Mouse (Mus musculus) intestine, embryonic 16.5 days (tissue): ENCODE results near the gene Pik3cb. TPM values are rescaled to one million over a fixed set of nuclear protein-coding genes. Genes with fewer than 3 reads are reported as not detected.

Source experiments
- ATAC-seq: fragments of 200-750 bp; cut with Nextera tagmentation; 2 replicates; pipeline ENCODE4 v1.8.0; 2017; ENCODE audit warnings: moderate TSS enrichment, moderate library complexity
- H3K27ac ChIP-seq: fragments of 300-500 bp; sonication (generic); 2 replicates; pipeline ENCODE4 v1.5.1; 2014; ENCODE audit warnings: mild to moderate bottlenecking, low read length
- H3K27me3 ChIP-seq: fragments of 300-500 bp; sonication (generic); replicated peaks from 2 replicates; pipeline ENCODE4 v1.6.1; 2014; ENCODE audit warnings: low read length, control low read depth, mixed read lengths; ENCODE audit not compliant: control insufficient read depth, insufficient read depth
- H3K36me3 ChIP-seq: fragments of 300-500 bp; sonication (generic); 2 replicates; pipeline ENCODE4 v1.6.1; 2014; ENCODE audit warnings: low read length, control low read depth; ENCODE audit not compliant: control insufficient read depth, insufficient read depth
- H3K4me1 ChIP-seq: fragments of 300-500 bp; sonication (generic); 2 replicates; pipeline ENCODE4 v1.6.1; 2014; ENCODE audit warnings: low read length, control low read depth, mixed read lengths; ENCODE audit not compliant: control insufficient read depth, insufficient read depth
- H3K4me2 ChIP-seq: fragments of 300-500 bp; sonication (generic); 2 replicates; pipeline ENCODE4 v1.6.1; 2014; ENCODE audit warnings: low read depth, low read length, control low read depth
- H3K4me3 ChIP-seq: fragments of 300-500 bp; sonication (generic); 2 replicates; pipeline ENCODE4 v1.5.1; 2014; ENCODE audit warnings: mild to moderate bottlenecking, low read length
- H3K9ac ChIP-seq: fragments of 300-500 bp; sonication (generic); 2 replicates; pipeline ENCODE4 v1.6.1; 2014; ENCODE audit warnings: low read depth, low read length
- H3K9me3 ChIP-seq: fragments of 300-500 bp; sonication (generic); 2 replicates; pipeline ENCODE4 v1.6.1; 2016; ENCODE audit warnings: low read length, control low read depth; ENCODE audit not compliant: control insufficient read depth
- WGBS: fragments of 180-500 bp; shearing (Covaris S2); extraction: QIAGEN DNeasy Blood & Tissue Kit; methylation state at CpG from one replicate; pipeline ENCODE4 v1.1.7; 2014; 5-methylcytosine and 5-hydroxymethylcytosine counted together
- polyA plus RNA-seq: library from polyadenylated mRNA; unstranded; fragments of >200 nt; fragmentation: Nextera tagmentation; extraction: Ambion mirVana; gene quantifications from 2 replicates; pipeline ENCODE4 v1.2.1, GENCODE M21; 2015

Gene Pik3cb
- polyA plus RNA-seq, 1 experiment from 2014 or later: 0.73 TPM

DNA sequence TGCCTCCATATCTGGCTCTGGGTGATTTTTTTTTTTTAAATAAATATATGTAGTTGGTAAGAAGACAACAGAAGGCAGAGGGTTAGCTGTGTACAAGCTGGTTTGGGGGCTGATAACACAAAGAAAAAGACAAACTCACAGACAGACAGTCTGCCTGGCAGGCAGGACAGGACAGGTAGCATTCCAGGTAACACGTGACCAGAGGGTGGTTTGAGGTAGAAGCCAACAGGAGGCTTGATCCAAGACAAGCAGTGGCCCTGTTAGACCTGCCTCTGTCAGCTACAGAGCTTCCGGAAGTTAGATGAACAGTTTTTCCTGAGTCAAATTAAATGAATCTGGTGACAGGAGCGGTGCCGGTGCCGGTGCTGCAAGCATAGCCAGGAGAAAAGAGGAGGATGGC is 26.5 kb upstream of the Pik3cb start:
- ATAC-seq: no peak
- Histone ChIP-seq H3K27me3 (no peaks in the 10 kb centered on the region), H3K27ac (no peak overlapping the region), H3K4me3 (no peak overlapping the region), H3K4me2 (no peak overlapping the region), H3K9me3 (no peaks in the 10 kb centered on the region), H3K9ac (no peak overlapping the region), H3K36me3 (no peaks in the 10 kb centered on the region), H3K4me1 (no peaks in the 10 kb centered on the region)
- WGBS: 75% methylated on average over 5 of the region's 5 CpGs

DNA sequence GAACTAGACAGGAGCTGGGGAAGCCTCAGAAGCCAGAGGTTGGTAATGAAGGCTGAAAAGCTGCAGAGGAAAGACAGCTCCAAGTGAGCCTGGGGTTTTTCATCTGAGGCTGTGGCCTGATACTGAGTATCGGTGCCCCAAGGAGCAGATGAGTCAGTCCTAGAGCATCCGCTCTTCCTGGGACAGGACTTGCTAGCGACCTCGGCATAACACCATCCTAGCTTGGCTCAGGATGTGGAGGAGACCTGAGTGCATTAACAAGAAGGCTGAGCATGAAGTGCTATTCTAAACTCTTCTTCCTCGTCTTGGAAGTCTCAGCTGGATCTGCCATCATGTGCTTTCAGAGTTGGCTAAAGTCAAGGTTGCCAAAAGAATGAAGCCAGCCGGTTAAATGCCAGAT is 25.5 kb upstream of the Pik3cb start:
- Histone ChIP-seq H3K9me3 (no peaks in the 10 kb centered on the region), H3K4me3 (no peak overlapping the region), H3K4me1 (no peaks in the 10 kb centered on the region), H3K36me3 (no peaks in the 10 kb centered on the region), H3K4me2 (no peak overlapping the region), H3K9ac (no peak overlapping the region), H3K27ac (no peak overlapping the region), H3K27me3 (no peaks in the 10 kb centered on the region)
- no peak for ATAC-seq
- WGBS: 55% methylated on average over 6 of the region's 6 CpGs

DNA sequence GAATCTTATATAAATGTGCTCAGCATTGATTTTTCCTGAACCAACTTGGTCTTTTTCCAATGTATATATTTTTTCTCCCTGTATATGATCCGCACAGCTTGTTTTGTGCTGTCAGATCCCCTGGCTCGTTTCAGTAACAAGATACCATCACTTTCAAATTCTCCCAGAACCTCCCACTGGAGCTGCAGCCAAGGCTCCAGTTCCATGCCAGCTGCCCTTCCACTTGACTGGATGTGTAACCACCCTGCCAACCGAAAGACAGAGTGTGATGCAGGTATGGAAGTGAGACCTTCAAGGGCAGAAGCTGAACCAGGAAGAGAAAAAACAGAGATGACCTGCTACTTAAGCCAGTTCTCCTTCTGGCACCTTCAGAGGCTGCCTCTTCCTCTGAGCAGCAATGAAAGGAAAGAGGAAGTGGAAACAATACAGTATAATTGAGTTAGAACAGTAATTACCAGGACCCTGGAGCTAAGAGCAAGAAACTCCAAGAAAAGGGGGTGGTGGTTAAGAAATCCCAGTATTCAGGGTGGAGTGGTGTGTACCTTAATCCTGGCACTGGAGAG is 24.3 kb upstream of the Pik3cb start:
- no peak overlapping the region for H3K9ac ChIP-seq
- H3K9me3 ChIP-seq: no peaks in the 10 kb centered on the region
- no peak overlapping the region for H3K4me3 ChIP-seq
- 60% methylated on average over 3 of the region's 3 CpGs for WGBS
- no peak for ATAC-seq
- H3K27me3 ChIP-seq: no peaks in the 10 kb centered on the region
- H3K27ac ChIP-seq: no peak overlapping the region
- no peaks in the 10 kb centered on the region for H3K4me1 ChIP-seq
- H3K4me2 ChIP-seq: no peak overlapping the region
- no peaks in the 10 kb centered on the region for H3K36me3 ChIP-seq

DNA sequence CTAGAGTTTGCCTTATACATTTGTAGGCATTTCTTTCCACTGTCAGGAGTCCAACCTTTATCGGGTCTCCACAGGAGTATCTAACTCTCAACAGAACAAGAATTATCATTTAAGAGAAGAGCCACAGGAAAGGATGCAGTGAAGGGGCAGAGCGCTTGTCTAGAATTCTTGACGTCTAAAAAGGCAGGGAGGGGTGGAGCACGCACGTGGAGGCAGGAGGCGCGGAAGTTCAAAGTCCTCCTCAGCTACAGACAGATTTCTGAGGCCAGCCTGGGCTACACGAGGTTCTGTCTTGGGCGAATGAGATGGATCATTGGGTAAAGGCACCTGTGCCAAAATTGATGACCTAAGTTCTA is 23.7 kb upstream of the Pik3cb start:
- no peak overlapping the region for H3K27ac ChIP-seq
- no peak overlapping the region for H3K4me3 ChIP-seq
- ATAC-seq: no peak
- H3K27me3 ChIP-seq: no peaks in the 10 kb centered on the region
- H3K36me3 ChIP-seq: no peaks in the 10 kb centered on the region
- WGBS: 63% methylated on average over 9 of the region's 9 CpGs
- H3K9ac ChIP-seq: no peak overlapping the region
- H3K4me1 ChIP-seq: no peaks in the 10 kb centered on the region
- no peak overlapping the region for H3K4me2 ChIP-seq
- H3K9me3 ChIP-seq: no peaks in the 10 kb centered on the region

DNA sequence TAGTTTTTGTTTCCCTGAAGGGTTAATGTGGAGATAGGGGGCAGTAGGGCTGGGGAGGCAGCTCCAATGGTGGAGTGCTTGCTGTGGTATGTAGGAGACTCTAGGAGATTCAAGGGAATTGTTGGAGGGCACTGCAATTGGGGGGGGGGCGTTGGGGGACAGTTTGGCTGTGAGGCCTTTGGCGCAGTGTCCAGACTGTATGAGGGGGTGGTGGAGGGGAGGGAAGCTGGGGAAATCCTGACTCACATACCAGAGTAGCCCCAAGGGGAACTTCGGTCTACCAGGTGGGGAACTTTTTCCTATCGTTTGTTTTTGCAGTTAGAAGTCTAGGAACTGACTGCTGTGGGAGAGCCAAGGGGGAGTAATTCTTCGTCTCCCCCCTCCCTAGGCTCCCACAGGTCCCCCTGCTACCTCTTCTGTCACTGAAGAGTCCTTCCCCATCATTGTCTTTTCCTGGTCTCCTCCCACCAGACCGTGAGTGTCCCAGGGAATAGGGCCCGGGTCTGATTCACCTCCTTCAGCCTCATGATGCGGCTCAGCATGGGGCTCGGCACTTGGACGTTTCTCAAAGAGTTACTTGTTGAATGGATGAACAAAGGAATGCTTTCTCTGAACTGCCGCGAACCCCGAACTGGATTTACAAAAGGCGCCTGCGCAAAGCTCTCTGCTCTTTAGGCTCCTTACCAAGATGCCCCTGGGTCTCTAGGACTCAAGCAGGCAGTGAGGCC is 23.2 kb upstream of the Pik3cb start:
- Histone ChIP-seq H3K9ac (no peak overlapping the region), H3K27me3 (no peaks in the 10 kb centered on the region), H3K36me3 (no peaks in the 10 kb centered on the region), H3K27ac (no peak overlapping the region), H3K4me3 (no peak overlapping the region), H3K4me2 (no peak overlapping the region), H3K9me3 (no peaks in the 10 kb centered on the region), H3K4me1 (no peaks in the 10 kb centered on the region)
- WGBS: 37% methylated on average over 15 of the region's 15 CpGs
- no peak for ATAC-seq

DNA sequence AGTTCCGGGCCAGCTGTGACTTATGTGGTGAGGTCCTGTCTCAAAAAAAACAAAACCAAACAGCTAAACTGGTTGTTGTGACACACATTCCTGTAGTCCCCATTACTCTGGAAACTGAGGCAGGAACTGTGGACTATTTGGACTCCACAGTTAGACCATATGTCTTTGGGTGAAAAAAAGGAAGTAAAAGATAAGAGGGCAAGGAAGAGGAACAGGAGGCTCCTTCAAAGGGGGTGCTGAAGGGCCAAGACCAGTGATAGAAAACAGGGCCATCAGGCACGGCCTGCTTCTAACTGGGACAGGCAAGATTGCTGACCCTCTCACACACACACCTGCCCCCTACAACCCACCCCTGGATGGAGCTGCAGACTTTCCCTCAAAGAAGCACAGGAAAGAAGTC is 22.4 kb upstream of the Pik3cb start:
- no peak for ATAC-seq
- H3K27me3 ChIP-seq: no peaks in the 10 kb centered on the region
- no peak overlapping the region for H3K27ac ChIP-seq
- 75% methylated on average over 2 of the region's 2 CpGs for WGBS
- peaks cover 3% of the 10 kb centered on the region; the same call in 1 of the 2 replicates for H3K4me1 ChIP-seq
- no peaks in the 10 kb centered on the region for H3K9me3 ChIP-seq
- H3K9ac ChIP-seq: no peak overlapping the region
- H3K4me2 ChIP-seq: no peak overlapping the region
- H3K4me3 ChIP-seq: no peak overlapping the region
- H3K36me3 ChIP-seq: no peaks in the 10 kb centered on the region

DNA sequence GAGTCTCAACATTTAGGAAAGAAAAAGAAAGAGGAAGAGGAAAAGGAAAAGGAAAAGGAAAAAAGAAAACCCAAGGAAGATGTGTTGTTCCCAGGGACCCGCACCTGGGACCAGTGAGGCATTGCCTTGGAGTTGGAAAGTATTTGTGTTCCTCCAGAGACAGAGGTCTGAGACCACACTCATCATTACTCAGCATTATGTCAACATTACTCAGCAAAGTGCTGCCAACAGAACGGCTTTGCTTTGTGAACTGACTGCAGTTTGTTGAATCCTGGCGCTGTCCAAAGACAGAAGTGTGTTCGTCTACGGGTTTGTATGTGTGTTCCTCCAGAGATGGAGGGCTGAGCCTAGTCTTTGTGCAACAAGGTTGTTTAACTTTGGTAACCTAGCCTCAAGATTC is 20.4 kb upstream of the Pik3cb start:
- WGBS: 75% methylated on average over 5 of the region's 5 CpGs
- Histone ChIP-seq H3K4me2 (no peak overlapping the region), H3K27me3 (no peaks in the 10 kb centered on the region), H3K4me3 (no peak overlapping the region), H3K27ac (no peak overlapping the region), H3K9ac (no peak overlapping the region), H3K36me3 (no peaks in the 10 kb centered on the region), H3K9me3 (no peaks in the 10 kb centered on the region), H3K4me1 (peaks cover 3% of the 10 kb centered on the region; the same call in 1 of the 2 replicates)
- no peak for ATAC-seq

DNA sequence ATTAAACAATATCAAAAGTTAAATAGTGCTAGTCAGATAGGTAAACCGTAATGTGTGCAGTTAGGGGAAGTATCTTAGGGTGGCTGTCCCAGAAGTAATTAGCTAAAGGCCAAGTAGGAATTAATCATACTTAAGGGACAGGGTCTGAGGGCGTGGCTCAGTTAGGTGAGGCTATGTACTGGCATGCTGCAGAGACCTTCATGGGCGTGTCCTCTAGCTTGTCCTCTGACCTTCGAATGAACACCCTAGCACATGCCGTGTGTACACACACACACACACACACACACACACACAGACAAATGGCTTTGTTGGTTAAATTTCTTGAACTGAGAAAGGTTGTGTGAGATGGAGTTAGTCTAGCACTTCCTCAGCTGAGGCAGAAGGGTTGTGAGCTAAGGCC is 19.5 kb upstream of the Pik3cb start:
- no peak overlapping the region for H3K27ac ChIP-seq
- peaks cover 3% of the 10 kb centered on the region; the same call in 1 of the 2 replicates for H3K4me1 ChIP-seq
- no peak overlapping the region for H3K9ac ChIP-seq
- H3K9me3 ChIP-seq: no peaks in the 10 kb centered on the region
- ATAC-seq: no peak
- no peaks in the 10 kb centered on the region for H3K27me3 ChIP-seq
- H3K4me3 ChIP-seq: no peak overlapping the region
- 75% methylated on average over 5 of the region's 5 CpGs for WGBS
- no peaks in the 10 kb centered on the region for H3K36me3 ChIP-seq
- H3K4me2 ChIP-seq: no peak overlapping the region

DNA sequence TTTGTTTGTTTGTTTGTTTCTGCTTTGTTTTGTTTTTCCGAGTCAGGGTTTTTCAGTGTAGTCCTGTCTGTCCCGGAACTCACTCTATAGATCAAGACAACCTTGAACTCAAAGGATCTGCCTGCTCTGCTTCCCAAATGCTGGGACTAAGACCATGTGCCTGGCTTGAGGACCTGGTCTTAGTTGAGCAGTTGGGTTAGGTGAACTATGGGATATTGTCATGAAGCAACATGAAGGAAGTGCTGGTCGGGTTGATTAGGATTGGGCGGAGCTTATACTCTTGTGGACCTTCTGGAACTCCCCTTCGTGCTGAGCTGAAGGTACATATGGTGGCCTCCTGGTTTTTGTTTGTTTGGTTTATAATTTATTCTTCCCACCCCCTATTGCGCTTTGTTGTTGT is 18.3 kb upstream of the Pik3cb start:
- no peaks in the 10 kb centered on the region for H3K36me3 ChIP-seq
- no peak overlapping the region for H3K4me3 ChIP-seq
- no peak overlapping the region for H3K27ac ChIP-seq
- ATAC-seq: no peak; the same call in 1 of the 2 replicates
- peaks cover 3% of the 10 kb centered on the region; the same call in 1 of the 2 replicates for H3K4me1 ChIP-seq
- no peak overlapping the region for H3K9ac ChIP-seq
- H3K27me3 ChIP-seq: no peaks in the 10 kb centered on the region
- H3K4me2 ChIP-seq: no peak overlapping the region
- 79% methylated on average over 6 of the region's 6 CpGs for WGBS
- H3K9me3 ChIP-seq: no peaks in the 10 kb centered on the region

DNA sequence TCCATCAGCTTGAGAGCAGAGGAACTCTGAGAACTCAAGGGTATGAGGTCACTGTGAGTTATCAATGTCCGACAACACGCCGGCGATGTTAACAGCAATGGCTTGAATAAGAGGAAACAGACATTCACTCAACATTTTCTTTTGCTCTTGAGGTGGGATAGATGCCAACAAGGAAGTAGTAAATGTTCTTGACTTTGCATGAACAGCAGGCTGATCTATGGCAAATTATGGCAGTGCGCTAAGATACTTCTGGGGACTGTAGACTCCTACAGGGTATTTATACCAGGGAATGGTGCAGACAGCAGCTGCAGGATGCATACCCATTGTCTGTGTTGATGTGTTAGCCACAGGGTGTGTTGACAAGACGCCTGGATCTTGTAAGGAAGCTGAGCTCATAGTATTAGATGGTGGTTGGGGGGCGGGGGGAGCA is 17.8 kb upstream of the Pik3cb start:
- Histone ChIP-seq H3K4me1 (peaks cover 3% of the 10 kb centered on the region; the same call in 1 of the 2 replicates), H3K9me3 (no peaks in the 10 kb centered on the region), H3K4me3 (no peak overlapping the region), H3K4me2 (no peak overlapping the region), H3K27ac (no peak overlapping the region), H3K9ac (no peak overlapping the region), H3K36me3 (no peaks in the 10 kb centered on the region), H3K27me3 (no peaks in the 10 kb centered on the region)
- peak; percentile 67 for ATAC-seq
- WGBS: 61% methylated on average over 7 of the region's 7 CpGs
